Mouse (Mus musculus) lung, postnatal 0 days (tissue): ENCODE measurements around the gene Celf5.
A peak's percentile ranks its signal among the peaks of the same experiment; 100 is the strongest.

Experiments
- CTCF ChIP-seq: IDR thresholded peaks from 2 replicates; pipeline ENCODE4 v1.5.1; 2016; ENCODE audit warnings: antibody characterized with exemption, mild to moderate bottlenecking
- EP300 ChIP-seq: IDR thresholded peaks from 2 replicates; pipeline ENCODE4 v1.6.1; 2016; ENCODE audit warnings: antibody characterized with exemption, mild to moderate bottlenecking, control low read depth

- TF ChIP-seq CTCF: peak; percentile 100
- TF ChIP-seq EP300: no peak
Measured at GRCm38 (mm10) chr10:81502658-81503057, 20.1 kb upstream of the Celf5 start.
